Mouse (Mus musculus): ENCODE measurements around the gene Atp6v0b. TPM values are rescaled to one million over a fixed set of nuclear protein-coding genes. Genes with fewer than 3 reads are reported as not detected.

The Atp6v0b gene
- polyA plus RNA-seq, 1 experiment from 2014 or later = 492 TPM

- Histone ChIP-seq H3K4me2 (no peak overlapping the region), H3K9me3 (no peaks in the 10 kb centered on the region), H3K4me1 (replicated peaks) (peaks cover 22% of the 10 kb centered on the region), H3K9ac (no peak overlapping the region), H3K36me3 (no peaks in the 10 kb centered on the region), H3K27ac (no peak overlapping the region), H3K27me3 (peaks cover 2% of the 10 kb centered on the region; the same call in 1 of the 2 replicates), H3K4me3 (no peak overlapping the region)
- ATAC-seq (ENCODE audit: low FRiP score) = no peak
- WGBS = 94% methylated on average over 4 of the region's 4 CpGs
Observed at GRCm38 (mm10) chr4:117917847-117918246, 30.7 kb upstream of the Atp6v0b start.

GRCm38 (mm10) chr4:117917402-117917801 lies 30.3 kb upstream of the Atp6v0b start:
- Histone ChIP-seq H3K9me3 (no peaks in the 10 kb centered on the region), H3K9ac (no peak overlapping the region), H3K36me3 (peaks cover under 1% of the 10 kb centered on the region; the same call in 1 of the 2 replicates), H3K4me2 (no peak overlapping the region), H3K27ac (no peak overlapping the region), H3K4me3 (no peak overlapping the region), H3K4me1 (replicated peaks) (peaks cover 27% of the 10 kb centered on the region), H3K27me3 (peaks cover 1% of the 10 kb centered on the region; the same call in 1 of the 2 replicates)
- no peak for ATAC-seq (ENCODE audit: low FRiP score)
- 91% methylated on average over 4 of the region's 4 CpGs for WGBS

- Histone ChIP-seq H3K27me3 (no peaks in the 10 kb centered on the region), H3K4me3 (0 out of 2 replicates have a peak overlapping the region, but pooled peaks have one; percentile 92), H3K4me1 (replicated peaks) (peaks cover 37% of the 10 kb centered on the region), H3K9me3 (no peaks in the 10 kb centered on the region), H3K9ac (no peak overlapping the region), H3K27ac (no peak overlapping the region), H3K4me2 (peak overlapping the region; percentile 100; the same call in 1 of the 2 replicates), H3K36me3 (peaks cover 11% of the 10 kb centered on the region)
- ATAC-seq (ENCODE audit: low FRiP score) = no peak
- WGBS = 86% methylated on average over 5 of the region's 5 CpGs
Observed at GRCm38 (mm10) chr4:117916386-117916785, 29.3 kb upstream of the Atp6v0b start.

GRCm38 (mm10) chr4:117915489-117916105 lies 28.5 kb upstream of the Atp6v0b start:
- H3K9me3 ChIP-seq = no peaks in the 10 kb centered on the region
- peaks cover 45% of the 10 kb centered on the region for H3K4me1 ChIP-seq (replicated peaks)
- H3K27ac ChIP-seq = peak overlapping the region; percentile 88
- peak overlapping the region; percentile 97 for H3K9ac ChIP-seq
- ATAC-seq (ENCODE audit: low FRiP score) = no peak
- no peaks in the 10 kb centered on the region for H3K27me3 ChIP-seq
- WGBS = 5% methylated on average over 19 of the region's 19 CpGs
- peaks cover 19% of the 10 kb centered on the region for H3K36me3 ChIP-seq
- peak overlapping the region; percentile 100 for H3K4me2 ChIP-seq
- peak overlapping the region; percentile 92 for H3K4me3 ChIP-seq

- peaks cover 21% of the 10 kb centered on the region for H3K36me3 ChIP-seq
- H3K4me3 ChIP-seq = peak within 1 kb of the TSS; percentile 92
- H3K27ac ChIP-seq = peak within 1 kb of the TSS; percentile 88
- WGBS = under 1% methylated on average over 61 of the region's 61 CpGs
- no peaks in the 10 kb centered on the region for H3K27me3 ChIP-seq
- H3K4me2 ChIP-seq = peak within 1 kb of the TSS; percentile 100
- ATAC-seq (ENCODE audit: low FRiP score) = peak; percentile 95
- H3K9ac ChIP-seq = peak within 1 kb of the TSS; percentile 97
- no peaks in the 10 kb centered on the region for H3K9me3 ChIP-seq
- H3K4me1 ChIP-seq (replicated peaks) = peaks cover 52% of the 10 kb centered on the region
Observed at GRCm38 (mm10) chr4:117914591-117915442, 27.7 kb upstream of the Atp6v0b start, which contains the start of gene Ipo13. TSS of gene Ipo13 (minus strand) at chr4:117914999.

- H3K36me3 ChIP-seq = peaks cover 21% of the 10 kb centered on the region
- H3K27me3 ChIP-seq = no peaks in the 10 kb centered on the region
- peak; percentile 7; the same call in 1 of the 2 replicates for ATAC-seq (ENCODE audit: low FRiP score)
- no peak overlapping the region; the same call in 1 of the 2 replicates for H3K27ac ChIP-seq
- 15% methylated on average over 8 of the region's 8 CpGs for whole genome bisulfite sequencing
- H3K4me2 ChIP-seq = peak overlapping the region; percentile 100
- H3K9ac ChIP-seq = peak overlapping the region; percentile 97
- peak overlapping the region; percentile 92 for H3K4me3 ChIP-seq
- peaks cover 60% of the 10 kb centered on the region for H3K4me1 ChIP-seq (replicated peaks)
- H3K9me3 ChIP-seq = no peaks in the 10 kb centered on the region
Observed at GRCm38 (mm10) chr4:117914031-117914430, 26.9 kb upstream of the Atp6v0b start.

GRCm38 (mm10) chr4:117913421-117913820 lies 26.3 kb upstream of the Atp6v0b start:
- Histone ChIP-seq H3K36me3 (peaks cover 21% of the 10 kb centered on the region), H3K9ac (peak overlapping the region; percentile 97), H3K27me3 (no peaks in the 10 kb centered on the region), H3K4me2 (peak overlapping the region; percentile 100), H3K4me1 (replicated peaks) (peaks cover 66% of the 10 kb centered on the region), H3K27ac (no peak overlapping the region), H3K4me3 (peak overlapping the region; percentile 92), H3K9me3 (no peaks in the 10 kb centered on the region)
- ATAC-seq (ENCODE audit: low FRiP score) = no peak
- WGBS = 43% methylated on average over 3 of the region's 3 CpGs

- Histone ChIP-seq H3K27me3 (no peaks in the 10 kb centered on the region), H3K27ac (no peak overlapping the region; the same call in 1 of the 2 replicates), H3K36me3 (peaks cover 21% of the 10 kb centered on the region), H3K9me3 (no peaks in the 10 kb centered on the region), H3K4me2 (peak overlapping the region; percentile 100), H3K9ac (peak overlapping the region; percentile 97), H3K4me3 (peak overlapping the region; percentile 92), H3K4me1 (replicated peaks) (peaks cover 73% of the 10 kb centered on the region)
- ATAC-seq (ENCODE audit: low FRiP score) = no peak
- WGBS = 62% methylated on average over 7 of the region's 7 CpGs
Observed at GRCm38 (mm10) chr4:117912685-117913273, 25.6 kb upstream of the Atp6v0b start.

- Histone ChIP-seq H3K36me3 (peaks cover 21% of the 10 kb centered on the region), H3K4me2 (peak overlapping the region; percentile 100), H3K9me3 (no peaks in the 10 kb centered on the region), H3K4me3 (no peak overlapping the region), H3K27ac (no peak overlapping the region), H3K9ac (peak overlapping the region; percentile 97), H3K4me1 (replicated peaks) (peaks cover 77% of the 10 kb centered on the region), H3K27me3 (no peaks in the 10 kb centered on the region)
- WGBS = 83% methylated on average over 13 of the region's 13 CpGs
- ATAC-seq (ENCODE audit: low FRiP score) = no peak
Observed at GRCm38 (mm10) chr4:117912131-117912561, 25.0 kb upstream of the Atp6v0b start.

- H3K9me3 ChIP-seq = no peaks in the 10 kb centered on the region
- H3K4me2 ChIP-seq = peak overlapping the region; percentile 50
- H3K36me3 ChIP-seq = peaks cover 49% of the 10 kb centered on the region
- ATAC-seq (ENCODE audit: low FRiP score) = peak; percentile 82
- peak overlapping the region; percentile 90 for H3K27ac ChIP-seq
- peaks cover 72% of the 10 kb centered on the region for H3K4me1 ChIP-seq (replicated peaks)
- no peaks in the 10 kb centered on the region for H3K27me3 ChIP-seq
- peak overlapping the region; percentile 67 for H3K9ac ChIP-seq
- H3K4me3 ChIP-seq = peak overlapping the region; percentile 32
- 49% methylated on average over 8 of the region's 8 CpGs for WGBS
Observed at GRCm38 (mm10) chr4:117908834-117909453, 21.8 kb upstream of the Atp6v0b start.

GRCm38 (mm10) chr4:117906196-117906595 lies 19.1 kb upstream of the Atp6v0b start:
- Histone ChIP-seq H3K4me1 (replicated peaks) (peaks cover 44% of the 10 kb centered on the region), H3K4me3 (no peak overlapping the region), H3K27ac (no peak overlapping the region), H3K36me3 (peaks cover 64% of the 10 kb centered on the region), H3K4me2 (no peak overlapping the region), H3K9ac (no peak overlapping the region), H3K27me3 (no peaks in the 10 kb centered on the region), H3K9me3 (no peaks in the 10 kb centered on the region)
- 93% methylated on average over 3 of the region's 3 CpGs for WGBS
- no peak for ATAC-seq (ENCODE audit: low FRiP score)

Measured in hindbrain, embryonic 13.5 days (tissue).